Mouse (Mus musculus): ENCODE results near the gene Rcsd1.
A peak's percentile ranks its signal among the peaks of the same experiment; 100 is the strongest.

The Rcsd1 gene

DNA sequence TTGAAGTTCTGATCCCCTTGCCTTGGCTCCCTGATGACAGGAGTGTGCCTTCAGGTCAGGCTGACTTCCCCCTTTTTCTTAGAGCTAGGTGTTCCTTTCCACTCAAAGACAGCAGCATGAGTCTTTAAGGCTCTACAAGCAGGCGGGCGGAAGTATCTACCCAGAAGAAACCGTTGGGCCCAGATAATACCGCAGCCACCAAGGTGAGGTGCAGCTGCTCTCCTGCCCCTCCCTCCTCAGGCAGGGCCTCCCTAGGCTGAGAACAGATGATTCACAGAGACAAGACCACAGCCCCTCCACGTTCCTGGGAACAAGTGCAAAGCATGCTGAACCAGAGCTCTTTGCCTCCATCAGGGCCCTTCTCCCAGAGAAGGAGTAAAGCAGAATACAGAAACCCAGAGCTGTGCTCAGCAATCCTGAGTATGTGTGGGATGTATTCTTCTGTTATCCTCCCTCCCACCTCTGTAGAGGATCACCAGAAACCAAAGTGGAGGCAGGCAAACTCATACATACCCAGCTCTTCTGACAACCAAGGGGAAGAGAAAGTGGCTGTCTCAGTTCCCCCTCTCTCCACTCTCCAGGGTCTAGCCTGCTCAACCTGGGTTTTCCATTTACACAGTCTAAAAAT lies at the start of gene Rcsd1:
Gene Rcsd1, minus strand, starts transcription at position 129 of the 628 bp plus-strand sequence.
- DNase-seq (ENCODE audit: extremely low read depth, low read depth) = peak; percentile 89

- DNase-seq (ENCODE audit: extremely low read depth, low read depth) = no peak
These were observed 45.6 kb upstream of the Rcsd1 start for GRCm38 (mm10) chr1:165755194-165755593.

DNA sequence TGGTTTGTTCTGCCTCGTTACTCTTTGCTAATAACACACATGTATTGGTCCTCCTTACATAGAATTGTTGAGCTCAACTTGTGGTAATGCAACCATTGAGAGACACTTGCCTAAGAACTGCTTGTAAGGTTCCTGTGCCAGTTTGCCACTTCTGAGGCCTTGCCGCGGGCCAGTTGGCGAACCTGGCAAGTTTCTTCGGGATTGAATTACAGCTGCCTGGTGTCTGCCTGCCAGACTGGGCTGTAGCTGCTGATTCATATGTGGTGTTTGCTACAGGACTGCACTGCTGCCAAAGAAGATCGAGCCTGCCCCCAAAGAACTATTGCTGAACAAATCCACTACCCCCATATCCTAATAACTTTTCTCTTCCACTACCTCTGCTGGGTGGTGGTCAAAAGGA lies 44.6 kb upstream of the Rcsd1 start:
- DNase-seq (ENCODE audit: extremely low read depth, low read depth) = no peak

DNA sequence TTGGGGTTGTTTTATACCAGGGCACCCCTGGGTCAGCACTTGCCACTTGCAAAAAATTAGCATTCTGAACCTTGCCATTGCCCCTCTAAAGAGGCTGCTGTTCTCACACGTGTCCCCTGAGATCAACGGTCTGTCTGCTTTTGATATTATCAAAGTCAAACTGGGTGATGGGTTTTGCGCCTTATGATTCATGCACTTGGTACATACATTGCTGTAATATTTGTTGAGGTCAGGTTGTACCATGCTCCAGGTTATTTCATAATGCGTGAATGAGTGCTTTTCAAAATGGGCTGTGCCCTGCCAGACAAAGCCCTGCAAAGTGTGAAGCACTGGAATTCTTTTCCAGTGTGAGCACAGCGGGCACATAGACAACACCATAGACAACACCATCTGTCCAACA lies 42.3 kb upstream of the Rcsd1 start:
- DNase-seq (ENCODE audit: extremely low read depth, low read depth) = no peak

DNA sequence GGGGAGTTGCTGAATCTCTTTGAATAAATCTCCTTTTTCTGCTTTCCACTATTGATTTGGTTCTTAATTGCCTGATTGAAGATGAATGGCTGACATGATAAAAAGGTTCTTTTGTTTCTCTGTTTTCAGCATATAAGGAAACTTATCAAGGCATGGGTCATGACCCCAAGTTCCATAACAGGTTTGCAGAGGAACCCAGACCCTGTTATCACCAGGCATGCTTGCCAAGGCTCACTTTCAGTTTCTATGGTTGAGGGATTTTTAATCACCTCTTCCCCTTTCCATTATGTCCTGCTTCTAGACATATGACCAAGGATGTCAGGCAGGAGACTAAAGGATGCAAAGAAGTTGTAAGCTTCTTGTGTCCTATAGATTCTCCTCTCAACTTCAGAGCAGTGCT lies 41.6 kb upstream of the Rcsd1 start:
- DNase-seq (ENCODE audit: extremely low read depth, low read depth) = no peak

GRCm38 (mm10) chr1:165748053-165748452 lies 38.5 kb upstream of the Rcsd1 start:
- DNase-seq (ENCODE audit: extremely low read depth, low read depth) = no peak

- DNase-seq (ENCODE audit: extremely low read depth, low read depth) = no peak
These were observed 32.4 kb upstream of the Rcsd1 start for GRCm38 (mm10) chr1:165741989-165742388.

DNA sequence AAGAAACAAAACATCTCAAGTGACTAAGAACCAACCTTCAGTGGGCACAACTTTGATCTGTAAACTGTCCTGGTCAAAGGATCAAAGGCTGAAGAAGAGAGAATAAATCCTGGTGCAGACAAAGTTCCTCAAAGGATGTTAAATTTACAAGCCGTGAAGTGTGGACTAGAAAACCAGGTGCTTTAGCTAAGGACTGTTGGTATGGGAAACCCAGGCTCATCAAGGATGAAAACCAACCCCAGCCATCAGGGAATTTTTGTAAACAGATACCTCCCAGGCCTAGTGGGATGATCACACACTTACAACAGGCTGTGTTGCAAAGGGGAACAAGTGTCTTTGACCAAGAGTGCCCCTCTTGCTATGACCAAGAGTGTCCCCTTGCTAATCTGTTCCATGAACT lies 29.4 kb upstream of the Rcsd1 start:
- no peak for DNase-seq (ENCODE audit: extremely low read depth, low read depth)

DNA sequence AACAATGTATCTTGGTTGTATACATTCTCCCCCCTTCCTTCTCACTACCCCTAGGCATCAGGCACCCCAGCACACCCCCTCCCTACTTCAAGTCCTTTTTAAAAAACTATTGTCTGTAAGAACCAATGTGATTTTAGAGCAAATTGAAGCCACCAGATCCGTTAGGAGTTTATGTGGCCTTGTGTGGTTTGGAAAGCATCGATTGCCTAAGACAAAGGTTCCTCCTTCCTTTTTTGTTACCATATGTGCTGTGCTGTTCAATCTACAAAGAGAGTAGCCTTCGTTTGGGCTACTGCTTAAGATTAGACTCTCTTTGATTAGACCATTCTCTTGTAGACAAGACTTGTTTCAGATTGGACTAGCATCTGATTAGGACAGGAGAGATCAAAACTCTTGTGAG lies 28.3 kb upstream of the Rcsd1 start:
- no peak for DNase-seq (ENCODE audit: extremely low read depth, low read depth)

GRCm38 (mm10) chr1:165737451-165737850 lies 27.9 kb upstream of the Rcsd1 start:
- no peak for DNase-seq (ENCODE audit: extremely low read depth, low read depth)

- peak; percentile 83 for DNase-seq (ENCODE audit: extremely low read depth, low read depth)
These were observed 26.6 kb upstream of the Rcsd1 start for GRCm38 (mm10) chr1:165735826-165736818.

GRCm38 (mm10) chr1:165734840-165735239 lies 25.3 kb upstream of the Rcsd1 start:
- no peak for DNase-seq (ENCODE audit: extremely low read depth, low read depth)

- no peak for DNase-seq (ENCODE audit: extremely low read depth, low read depth)
These were observed 22.0 kb upstream of the Rcsd1 start for GRCm38 (mm10) chr1:165731553-165731952.

- DNase-seq (ENCODE audit: extremely low read depth, low read depth) = no peak
These were observed 20.6 kb upstream of the Rcsd1 start for GRCm38 (mm10) chr1:165730129-165730528.

GRCm38 (mm10) chr1:165728057-165728639 lies 18.6 kb upstream of the Rcsd1 start:
- no peak for DNase-seq (ENCODE audit: extremely low read depth, low read depth)

DNA sequence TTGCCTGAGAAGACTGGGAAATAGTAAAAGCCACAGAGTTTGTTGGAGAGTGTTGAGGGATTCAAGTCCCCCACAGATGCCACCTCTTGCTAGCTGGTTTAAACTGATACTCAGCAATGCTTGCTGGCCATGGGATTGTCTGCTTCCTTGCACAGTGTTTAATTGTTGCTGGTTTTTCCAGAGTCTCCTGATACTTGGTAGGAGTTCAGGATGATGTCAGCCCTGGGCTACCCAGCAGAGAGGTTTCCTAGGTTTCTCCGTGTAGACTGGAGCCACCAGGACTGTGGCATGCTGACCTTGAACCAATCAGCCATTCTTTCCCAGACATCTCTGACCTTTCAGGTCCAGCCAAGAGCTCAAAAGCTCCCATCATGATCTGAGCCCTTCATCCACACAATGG lies 17.4 kb upstream of the Rcsd1 start:
- DNase-seq (ENCODE audit: extremely low read depth, low read depth) = no peak

GRCm38 (mm10) chr1:165725039-165725644 lies 15.6 kb upstream of the Rcsd1 start:
- DNase-seq (ENCODE audit: extremely low read depth, low read depth) = no peak

- no peak for DNase-seq (ENCODE audit: extremely low read depth, low read depth)
These were observed 14.9 kb upstream of the Rcsd1 start for GRCm38 (mm10) chr1:165724219-165725033.

DNA sequence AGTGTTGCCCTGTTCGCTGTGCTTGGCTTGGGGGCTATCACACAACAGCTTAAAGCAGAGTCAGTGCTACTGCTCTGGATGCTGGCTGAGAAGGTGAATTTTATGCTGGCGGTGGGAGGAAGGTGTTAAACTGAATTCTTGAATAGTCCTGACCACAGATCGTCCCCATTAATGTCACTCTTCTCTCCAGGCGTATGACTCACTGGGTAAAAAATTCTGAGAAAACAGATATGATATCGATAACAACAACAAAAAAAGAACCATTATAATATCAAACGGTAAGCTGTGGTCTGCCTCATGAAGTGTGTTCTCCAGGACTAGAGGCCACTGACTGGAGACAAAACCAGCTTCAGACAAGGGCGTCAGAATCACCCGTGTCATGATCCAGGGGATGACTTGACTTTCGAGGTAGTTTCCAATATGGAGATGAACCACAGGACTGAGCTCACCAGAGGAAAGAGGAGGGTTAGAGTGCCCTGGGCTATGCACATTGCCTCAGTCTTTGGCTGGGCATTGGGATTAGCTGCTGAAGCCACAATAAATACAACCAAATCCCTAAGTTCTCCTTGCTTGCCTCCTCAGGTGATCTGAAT lies 13.1 kb upstream of the Rcsd1 start:
- DNase-seq (ENCODE audit: extremely low read depth, low read depth) = no peak

DNA sequence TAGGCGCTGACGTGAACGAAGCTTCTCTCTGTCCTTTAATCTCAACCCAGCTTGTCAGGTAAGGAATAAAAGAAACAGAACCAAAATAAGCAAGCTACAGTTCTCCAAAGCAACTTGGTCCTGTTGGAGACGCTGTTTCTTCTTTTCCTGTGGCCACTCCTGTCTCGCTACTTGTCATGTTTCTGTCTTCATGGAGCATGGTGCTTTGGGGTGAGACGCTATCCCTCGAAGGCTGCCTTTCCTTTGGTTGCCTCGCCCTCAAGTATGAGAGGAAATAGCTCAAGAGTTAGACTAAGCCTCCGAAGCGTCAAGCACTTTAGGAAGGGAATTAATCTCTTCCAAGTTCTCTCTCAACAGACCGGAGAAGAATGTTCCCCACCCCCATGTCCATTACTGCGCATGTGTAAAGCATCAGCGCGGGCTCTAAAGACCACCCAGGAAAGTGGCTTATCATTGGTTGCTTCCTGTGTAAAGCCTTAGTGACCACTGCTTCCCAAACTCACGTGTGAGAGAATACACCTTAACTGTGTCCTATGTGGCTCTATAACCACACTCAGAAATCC lies 9.1 kb upstream of the Rcsd1 start:
- DNase-seq (ENCODE audit: extremely low read depth, low read depth) = no peak
